Mouse (Mus musculus) liver, embryonic 14.5 days (tissue): ENCODE data around the gene Dhrs11. TPM values are rescaled to one million over a fixed set of nuclear protein-coding genes. Genes with fewer than 3 reads are reported as not detected.
A peak's percentile ranks its signal among the peaks of the same experiment; 100 is the strongest.
"Not testable (repeated sequence)": the region's sequence is repeated elsewhere in the genome, so short reads cannot be mapped to it uniquely, and the experiment has no call there.

ENCODE experiments used
- ATAC-seq: fragments of 200-750 bp; cut with Nextera tagmentation; 2 replicates; pipeline ENCODE4 v1.8.0; 2017; ENCODE audit warnings: moderate number of reproducible peaks, mild to moderate bottlenecking, moderate library complexity; ENCODE audit not compliant: insufficient read depth
- DNase-seq, 3 experiments: peaks; one replicate each; pipeline ENCODE4 v3.0.0-alpha.2; 2012 to 2013; ENCODE audit warnings: low read depth in 3 of 3, low spot score in 3 of 3
- H3K27ac ChIP-seq: fragments of 300-500 bp; sonication (generic); 2 replicates; pipeline ENCODE4 v1.5.1; 2014; ENCODE audit warnings: moderate library complexity, mild to moderate bottlenecking, control low read depth, inconsistent platforms
- H3K27me3 ChIP-seq: fragments of 300-500 bp; sonication (generic); 2 replicates; pipeline ENCODE4 v1.6.1; 2014; ENCODE audit warnings: mild to moderate bottlenecking, low read length, moderate library complexity; ENCODE audit not compliant: control insufficient read depth, insufficient read depth
- H3K36me3 ChIP-seq: fragments of 300-500 bp; sonication (generic); replicated peaks from 2 replicates; pipeline ENCODE4 v1.6.1; 2014; ENCODE audit warnings: low read depth; ENCODE audit not compliant: control insufficient read depth, insufficient read depth
- H3K4me1 ChIP-seq, 2 experiments: fragments of 200-500 bp in 1 of 2; fragments of 300-500 bp in 1 of 2; sonication (generic) in 1 of 2; replicated peaks; 2 replicates each; pipeline ENCODE4 v1.6.1; 2012 to 2014; ENCODE audit warnings: antibody characterized with exemption in 1 of 2, inconsistent platforms in 1 of 2, low read length in 1 of 2; ENCODE audit not compliant: control insufficient read depth in 2 of 2, insufficient read depth in 2 of 2
- H3K4me2 ChIP-seq: fragments of 300-500 bp; sonication (generic); 2 replicates; pipeline ENCODE4 v1.6.1; 2014; ENCODE audit warnings: low read depth, mild to moderate bottlenecking, control low read depth, moderate library complexity
- H3K4me3 ChIP-seq, 2 experiments: fragments of 200-500 bp in 1 of 2; fragments of 300-500 bp in 1 of 2; sonication (generic) in 1 of 2; 2 replicates each; pipeline ENCODE4 v1.5.1; 2012 to 2014; ENCODE audit warnings: low read depth in 2 of 2, low read length in 2 of 2, mild to moderate bottlenecking in 2 of 2, control low read depth in 1 of 2, inconsistent platforms in 1 of 2, moderate library complexity in 1 of 2; ENCODE audit not compliant: insufficient read depth in 1 of 2
- H3K9ac ChIP-seq: fragments of 300-500 bp; sonication (generic); replicated peaks from 2 replicates; pipeline ENCODE4 v1.6.1; 2014; ENCODE audit warnings: mild to moderate bottlenecking, control low read depth, moderate library complexity
- H3K9me3 ChIP-seq: fragments of 300-500 bp; sonication (generic); 2 replicates; pipeline ENCODE4 v1.6.1; 2016; ENCODE audit warnings: low read length, mixed read lengths; ENCODE audit not compliant: control insufficient read depth
- CTCF ChIP-seq: IDR thresholded peaks from 2 replicates; pipeline ENCODE4 v1.5.1; 2016; ENCODE audit warnings: antibody characterized with exemption, low read depth, control low read depth
- EP300 ChIP-seq: IDR thresholded peaks from 2 replicates; pipeline ENCODE4 v1.6.1; 2016; ENCODE audit warnings: antibody characterized with exemption, low read depth
- WGBS: fragments of 180-500 bp; shearing (Covaris S2); extraction: QIAGEN DNeasy Blood & Tissue Kit; methylation state at CpG from one replicate; pipeline ENCODE4 v1.1.7; 2014; ENCODE audit not compliant: insufficient replicate concordance; 5-methylcytosine and 5-hydroxymethylcytosine counted together
- polyA plus RNA-seq, 2 experiments: library from polyadenylated mRNA; depleted of rRNA in 1 of 2; stranded (reverse) in 1 of 2; unstranded in 1 of 2; fragments of >200 nt; fragmentation: Nextera tagmentation in 1 of 2; extraction: Ambion mirVana in 1 of 2; gene quantifications; 2 replicates each; pipeline versions ENCODE4 v1.2.1 to v1.2.3; 2012 to 2014

The Dhrs11 gene
- 210 and 211 TPM in 2 replicates for polyA plus RNA-seq (2012; rRNA removed)
- polyA plus RNA-seq (2014; fragmentation: Nextera tagmentation; extraction: Ambion mirVana) = 201 and 216 TPM in 2 replicates

- H3K9me3 ChIP-seq = no peaks in the 10 kb centered on the region
- H3K36me3 ChIP-seq = peaks cover 78% of the 10 kb centered on the region
- under 1% methylated on average over 62 of the region's 62 CpGs for WGBS
- TF ChIP-seq EP300 (peak; percentile 37; the same call in 1 of the 2 replicates), CTCF (no peak)
- peak within 1 kb of the TSS; percentile 99 for H3K9ac ChIP-seq
- peak within 1 kb of the TSS; percentile 99 for H3K27ac ChIP-seq
- peak within 1 kb of the TSS; percentile 93 to 96 for H3K4me3 ChIP-seq
- H3K4me1 ChIP-seq = peaks cover 27 to 35% of the 10 kb centered on the region in 2 experiments
- H3K27me3 ChIP-seq = no peaks in the 10 kb centered on the region
- DNase-seq (peak; percentile 81 to 87 (median 85)), ATAC-seq (peak; percentile 88)
- peak within 1 kb of the TSS; percentile 97 for H3K4me2 ChIP-seq
Measured at GRCm38 (mm10) chr11:84828516-84829399, at the start of gene Dhrs11. Dhrs11 (minus strand) TSS chr11:84828994.

GRCm38 (mm10) chr11:84876020-84876419 is 47.2 kb upstream of the Dhrs11 start:
- H3K4me3 ChIP-seq, H3K9me3 ChIP-seq, H3K4me2 ChIP-seq, ATAC-seq, H3K36me3 ChIP-seq, DNase-seq, H3K27ac ChIP-seq, H3K9ac ChIP-seq, H3K27me3 ChIP-seq: not testable (repeated sequence)
- no CpG with 5 or more reads among the region's 1 CpGs for WGBS
- peaks cover 22 to 26% of the 10 kb centered on the region in 2 experiments for H3K4me1 ChIP-seq

GRCm38 (mm10) chr11:84873042-84873833 is 44.4 kb upstream of the Dhrs11 start:
- peaks cover 9% of the 10 kb centered on the region for H3K36me3 ChIP-seq
- peak overlapping the region; percentile 98 for H3K27ac ChIP-seq
- peak; percentile 52 for ATAC-seq
- peak overlapping the region; percentile 14 to 93; a peak in 3 of 4 replicates for H3K4me3 ChIP-seq
- peak; percentile 71 to 77 (median 73) for DNase-seq
- H3K4me1 ChIP-seq = peaks cover 13 to 16% of the 10 kb centered on the region in 2 experiments
- H3K9ac ChIP-seq = peak overlapping the region; percentile 74
- H3K4me2 ChIP-seq = peak overlapping the region; percentile 89
- H3K9me3 ChIP-seq = no peaks in the 10 kb centered on the region
- H3K27me3 ChIP-seq = no peaks in the 10 kb centered on the region
- 37% methylated on average over 1 of the region's 1 CpGs for WGBS
- peak; percentile 90 for TF ChIP-seq EP300
- TF ChIP-seq CTCF = peak; percentile 48; the same call in 1 of the 2 replicates

DNA sequence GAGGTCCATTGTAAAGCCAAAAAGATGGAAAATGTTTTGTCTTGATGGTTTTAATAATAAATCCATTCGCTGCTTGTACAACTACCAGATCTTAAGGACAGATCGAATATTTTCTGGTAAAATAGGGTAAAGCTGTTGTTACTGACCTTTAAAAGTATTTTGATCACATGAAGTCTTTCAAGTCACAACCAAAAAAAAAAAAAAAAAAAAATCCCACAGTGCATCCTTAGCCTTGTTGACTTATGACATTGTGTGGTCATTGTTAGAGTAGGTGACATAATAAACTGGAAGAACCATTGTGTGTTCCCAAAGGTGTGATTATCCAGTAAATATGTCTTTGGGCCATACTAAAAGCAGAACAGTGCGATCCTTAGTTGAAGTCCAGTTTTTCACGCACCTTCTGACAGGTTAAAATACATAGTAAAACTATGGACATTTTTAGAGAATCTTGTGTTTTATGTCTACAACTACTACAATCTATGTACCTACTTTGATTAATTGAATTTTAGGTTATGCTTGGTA is 42.8 kb upstream of the Dhrs11 start:
- ATAC-seq (no peak), DNase-seq (no peak)
- peak overlapping the region; percentile 89 for H3K4me2 ChIP-seq
- H3K27me3 ChIP-seq = no peaks in the 10 kb centered on the region
- 39% methylated on average over 4 of the region's 4 CpGs for WGBS
- no peaks in the 10 kb centered on the region for H3K9me3 ChIP-seq
- H3K27ac ChIP-seq = peak overlapping the region; percentile 88
- TF ChIP-seq CTCF = no peak
- TF ChIP-seq EP300 = no peak
- peak overlapping the region; percentile 99 for H3K9ac ChIP-seq
- H3K36me3 ChIP-seq = peaks cover 10% of the 10 kb centered on the region; the same call in 1 of the 2 replicates
- H3K4me3 ChIP-seq = peak overlapping the region; percentile 84 to 93
- peaks cover 14 to 24% of the 10 kb centered on the region in 2 experiments for H3K4me1 ChIP-seq
